Mouse (Mus musculus): ENCODE measurements at regions not wholly inside any gene's neighbourhood (a gene's known extent, or its start where the extent isn't known, plus 50 kb on each side); places are given as distances from the start of the nearest gene placed in this dataset.

- Histone ChIP-seq H3K36me3 (replicated peaks; ENCODE audit: control insufficient read depth, insufficient read depth, low read depth, low read length) (no peaks in the 10 kb centered on the region), H3K27me3 (ENCODE audit: control insufficient read depth, insufficient read depth, low read length) (no peaks in the 10 kb centered on the region), H3K4me3 (ENCODE audit: low read depth, low read length) (no peak overlapping the region), H3K9ac (replicated peaks; ENCODE audit: low read length) (no peak overlapping the region), H3K9me3 (replicated peaks; ENCODE audit: control insufficient read depth, low read length) (no peaks in the 10 kb centered on the region), H3K27ac (replicated peaks; ENCODE audit: low read depth, low read length) (no peak overlapping the region), H3K4me1 (ENCODE audit: control insufficient read depth, insufficient read depth, low read length) (no peaks in the 10 kb centered on the region), H3K4me2 (ENCODE audit: low read depth, low read length) (no peak overlapping the region)
- ATAC-seq (replicated peaks; ENCODE audit: insufficient number of reproducible peaks, low FRiP score, low TSS enrichment, low read depth) (no peak), DNase-seq (ENCODE audit: low spot score) (no peak)
Measured at GRCm38 (mm10) chrX:64080717-64081116, 71.3 kb downstream of the Gm6760 start.

GRCm38 (mm10) chrX:64058389-64058788, 93.6 kb downstream of the Gm6760 start:
- no peak overlapping the region for H3K27ac ChIP-seq (replicated peaks; ENCODE audit: low read depth, low read length)
- no peaks in the 10 kb centered on the region for H3K9me3 ChIP-seq (replicated peaks; ENCODE audit: control insufficient read depth, low read length)
- no peak overlapping the region for H3K9ac ChIP-seq (replicated peaks; ENCODE audit: low read length)
- no peaks in the 10 kb centered on the region for H3K4me1 ChIP-seq (ENCODE audit: control insufficient read depth, insufficient read depth, low read length)
- ATAC-seq (replicated peaks; ENCODE audit: insufficient number of reproducible peaks, low FRiP score, low TSS enrichment, low read depth) (no peak), DNase-seq (ENCODE audit: low spot score) (peak; percentile 33)
- H3K27me3 ChIP-seq (ENCODE audit: control insufficient read depth, insufficient read depth, low read length): no peaks in the 10 kb centered on the region
- no peak overlapping the region for H3K4me2 ChIP-seq (ENCODE audit: low read depth, low read length)
- H3K4me3 ChIP-seq (ENCODE audit: low read depth, low read length): no peak overlapping the region
- 34% methylated on average over 1 of the region's 1 CpGs for WGBS
- H3K36me3 ChIP-seq (replicated peaks; ENCODE audit: control insufficient read depth, insufficient read depth, low read depth, low read length): no peaks in the 10 kb centered on the region

GRCm38 (mm10) chrX:64056776-64057175, 95.2 kb downstream of the Gm6760 start:
- no peaks in the 10 kb centered on the region for H3K9me3 ChIP-seq (replicated peaks; ENCODE audit: control insufficient read depth, low read length)
- H3K36me3 ChIP-seq (replicated peaks; ENCODE audit: control insufficient read depth, insufficient read depth, low read depth, low read length): no peaks in the 10 kb centered on the region
- no peak overlapping the region for H3K4me2 ChIP-seq (ENCODE audit: low read depth, low read length)
- 52% methylated on average over 1 of the region's 1 CpGs for WGBS
- H3K27me3 ChIP-seq (ENCODE audit: control insufficient read depth, insufficient read depth, low read length): no peaks in the 10 kb centered on the region
- no peaks in the 10 kb centered on the region for H3K4me1 ChIP-seq (ENCODE audit: control insufficient read depth, insufficient read depth, low read length)
- no peak overlapping the region for H3K9ac ChIP-seq (replicated peaks; ENCODE audit: low read length)
- ATAC-seq (replicated peaks; ENCODE audit: insufficient number of reproducible peaks, low FRiP score, low TSS enrichment, low read depth) (no peak), DNase-seq (ENCODE audit: low spot score) (peak; percentile 42)
- no peak overlapping the region for H3K4me3 ChIP-seq (ENCODE audit: low read depth, low read length)
- H3K27ac ChIP-seq (replicated peaks; ENCODE audit: low read depth, low read length): no peak overlapping the region
